Mouse (Mus musculus) hindbrain, embryonic 16.5 days (tissue): ENCODE measurements around the gene Nek4. TPM values are rescaled to one million over a fixed set of nuclear protein-coding genes. Genes with fewer than 3 reads are reported as not detected.

ENCODE experiments used
- ATAC-seq: fragments of 200-750 bp; cut with Nextera tagmentation; 2 replicates; pipeline ENCODE4 v1.8.0; 2017; ENCODE audit warnings: moderate TSS enrichment, moderate library complexity
- H3K27ac ChIP-seq: fragments of 300-500 bp; sonication (generic); 2 replicates; pipeline ENCODE4 v1.5.1; 2014; ENCODE audit warnings: low read depth, mild to moderate bottlenecking, control low read depth, low read length, moderate library complexity
- H3K27me3 ChIP-seq: fragments of 300-500 bp; sonication (generic); replicated peaks from 2 replicates; pipeline ENCODE4 v1.6.1; 2014; ENCODE audit warnings: low read length; ENCODE audit not compliant: control insufficient read depth, insufficient read depth
- H3K36me3 ChIP-seq: fragments of 300-500 bp; sonication (generic); 2 replicates; pipeline ENCODE4 v1.6.1; 2014; ENCODE audit warnings: mild to moderate bottlenecking, low read length, moderate library complexity, mixed read lengths; ENCODE audit not compliant: control insufficient read depth, insufficient read depth
- H3K4me1 ChIP-seq: fragments of 300-500 bp; sonication (generic); 2 replicates; pipeline ENCODE4 v1.6.1; 2014; ENCODE audit warnings: low read depth, low read length; ENCODE audit not compliant: control insufficient read depth, insufficient read depth
- H3K4me2 ChIP-seq: fragments of 300-500 bp; sonication (generic); 2 replicates; pipeline ENCODE4 v1.6.1; 2014; ENCODE audit warnings: mild to moderate bottlenecking, low read length, control low read depth, moderate library complexity
- H3K4me3 ChIP-seq: fragments of 300-500 bp; sonication (generic); 2 replicates; pipeline ENCODE4 v1.5.1; 2014; ENCODE audit warnings: mild to moderate bottlenecking, low read length, control low read depth, moderate library complexity
- H3K9ac ChIP-seq: fragments of 300-500 bp; sonication (generic); 2 replicates; pipeline ENCODE4 v1.6.1; 2014; ENCODE audit warnings: low read depth, mild to moderate bottlenecking, control low read depth, low read length, moderate library complexity
- H3K9me3 ChIP-seq: fragments of 300-500 bp; sonication (generic); 2 replicates; pipeline ENCODE4 v1.6.1; 2014; ENCODE audit warnings: mild to moderate bottlenecking, low read length, moderate library complexity; ENCODE audit not compliant: control insufficient read depth
- WGBS: fragments of 180-500 bp; shearing (Covaris S2); extraction: QIAGEN DNeasy Blood & Tissue Kit; methylation state at CpG from one replicate; pipeline ENCODE4 v1.1.7; 2014; 5-methylcytosine and 5-hydroxymethylcytosine counted together
- polyA plus RNA-seq: library from polyadenylated mRNA; unstranded; fragments of >200 nt; fragmentation: Nextera tagmentation; extraction: Ambion mirVana; gene quantifications from 2 replicates; pipeline ENCODE4 v1.2.1, GENCODE M21; 2015

Gene Nek4
- polyA plus RNA-seq = 15.6 and 16.3 TPM in 2 replicates

DNA sequence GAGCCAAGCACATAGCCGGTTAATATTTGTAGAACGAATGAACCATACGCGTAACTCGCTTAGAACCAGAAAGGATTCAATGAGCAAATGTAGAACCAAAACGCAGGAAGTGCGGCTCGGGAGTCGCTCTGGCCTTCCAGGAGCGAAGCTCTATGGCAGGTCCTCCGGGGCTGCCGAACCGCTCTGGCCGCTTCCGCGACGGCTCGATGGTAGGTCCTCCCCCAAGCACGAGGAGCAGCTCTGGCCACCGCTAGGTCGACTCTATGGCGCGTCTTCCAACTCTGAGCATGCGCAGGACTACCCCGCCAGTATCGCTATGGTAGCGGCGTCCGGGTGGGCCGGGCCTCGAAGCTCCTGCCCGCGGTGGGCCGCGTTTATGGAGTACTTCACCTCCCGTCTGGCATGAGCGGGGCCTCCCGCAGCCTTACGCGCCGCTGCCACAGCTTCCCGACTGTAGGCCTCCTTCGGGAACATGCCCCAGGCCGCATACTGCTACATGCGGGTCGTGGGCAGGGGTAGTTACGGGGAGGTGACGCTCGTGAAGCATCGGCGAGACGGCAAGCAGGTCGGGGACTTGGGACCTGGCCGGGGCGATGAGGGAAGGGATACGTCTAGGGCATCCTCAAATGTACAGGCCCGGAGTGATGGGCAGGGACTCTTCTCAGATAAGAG lies at the start of gene Nek4:
Gene Nek4, plus strand, starts transcription at position 224 of the 672 bp plus-strand sequence.
- H3K9me3 ChIP-seq = no peaks in the 10 kb centered on the region
- H3K27ac ChIP-seq = peak within 1 kb of the TSS; percentile 82
- peak; percentile 100 for ATAC-seq
- H3K4me1 ChIP-seq = peaks cover 7% of the 10 kb centered on the region
- H3K4me2 ChIP-seq = peak within 1 kb of the TSS; percentile 78
- no peaks in the 10 kb centered on the region for H3K27me3 ChIP-seq
- H3K9ac ChIP-seq = peak within 1 kb of the TSS; percentile 88
- WGBS = under 1% methylated on average over 57 of the region's 57 CpGs
- peaks cover 7% of the 10 kb centered on the region; the same call in 1 of the 2 replicates for H3K36me3 ChIP-seq
- peak within 1 kb of the TSS; percentile 79 for H3K4me3 ChIP-seq

DNA sequence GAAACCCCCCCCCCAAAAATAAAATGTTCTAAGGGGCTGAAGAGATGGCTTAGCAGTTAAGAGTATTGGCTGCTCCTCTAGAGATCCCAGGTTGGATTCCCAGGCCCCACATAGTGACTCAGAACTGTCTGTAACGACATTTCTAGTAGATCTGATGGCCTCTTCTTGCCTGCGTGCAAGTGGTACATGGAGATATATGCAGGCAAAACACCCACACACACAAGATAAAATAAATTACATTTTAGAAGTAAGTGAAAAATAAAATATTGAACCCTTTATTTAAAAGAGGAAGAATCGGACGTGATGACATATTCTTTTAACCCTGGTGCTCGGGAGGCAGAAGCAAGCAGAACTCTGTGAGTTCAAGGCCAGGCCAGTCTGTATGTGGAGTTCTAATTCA lies 48.5 kb upstream of the Nek4 start:
- Histone ChIP-seq H3K36me3 (no peaks in the 10 kb centered on the region), H3K4me3 (no peak overlapping the region), H3K4me2 (no peak overlapping the region), H3K9ac (no peak overlapping the region), H3K27ac (no peak overlapping the region), H3K4me1 (no peaks in the 10 kb centered on the region), H3K27me3 (no peaks in the 10 kb centered on the region), H3K9me3 (no peaks in the 10 kb centered on the region)
- 91% methylated on average over 5 of the region's 5 CpGs for WGBS
- no peak for ATAC-seq

DNA sequence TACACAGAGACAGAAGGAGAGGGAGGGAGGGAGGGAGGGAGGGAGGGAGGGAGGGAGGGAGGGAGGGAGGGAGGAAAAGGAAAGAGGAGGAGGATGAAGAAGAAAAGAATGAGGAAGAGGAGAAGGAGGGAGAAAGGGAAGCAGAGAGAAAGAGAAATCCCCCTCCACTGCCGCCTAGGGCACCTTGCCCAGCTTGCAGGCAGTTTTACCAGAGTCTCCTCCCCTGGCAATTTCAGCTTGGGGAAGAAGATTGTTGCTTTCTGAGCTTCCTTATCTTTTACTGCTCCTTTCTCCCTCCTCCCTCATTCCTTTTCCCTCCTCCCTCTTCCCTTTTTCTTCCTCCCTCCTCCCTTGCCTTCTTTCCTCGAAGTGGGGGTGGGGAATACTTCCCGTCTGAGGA lies 48.1 kb upstream of the Nek4 start:
- H3K4me1 ChIP-seq = no peaks in the 10 kb centered on the region
- ATAC-seq = no peak
- no peak overlapping the region for H3K9ac ChIP-seq
- 75% methylated on average over 3 of the region's 3 CpGs for WGBS
- H3K4me3 ChIP-seq = no peak overlapping the region
- no peaks in the 10 kb centered on the region for H3K36me3 ChIP-seq
- H3K27me3 ChIP-seq = no peaks in the 10 kb centered on the region
- no peaks in the 10 kb centered on the region for H3K9me3 ChIP-seq
- no peak overlapping the region for H3K27ac ChIP-seq
- H3K4me2 ChIP-seq = no peak overlapping the region

DNA sequence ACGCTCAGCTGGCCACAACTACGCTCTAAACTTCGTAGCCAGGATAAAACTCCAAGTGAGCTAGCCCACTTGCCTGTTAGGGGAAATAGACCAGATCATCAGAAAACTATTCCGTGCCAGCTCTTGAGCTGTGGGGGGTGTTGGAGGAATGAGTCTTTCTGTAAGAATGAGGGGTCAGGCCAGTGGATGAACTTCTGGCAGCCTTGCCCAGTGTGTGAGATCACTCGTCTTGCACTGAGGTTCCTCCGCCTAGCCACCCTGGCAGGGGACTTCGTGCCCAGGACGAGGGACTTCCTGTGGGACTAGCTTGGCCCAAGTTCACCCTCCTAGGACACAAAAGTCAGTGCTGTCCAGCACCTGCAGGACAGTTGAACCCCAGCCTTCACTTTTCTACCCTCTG lies 46.9 kb upstream of the Nek4 start:
- ATAC-seq = no peak
- Histone ChIP-seq H3K4me1 (no peaks in the 10 kb centered on the region), H3K9ac (no peak overlapping the region), H3K27ac (no peak overlapping the region), H3K4me2 (no peak overlapping the region), H3K36me3 (no peaks in the 10 kb centered on the region), H3K9me3 (no peaks in the 10 kb centered on the region), H3K27me3 (no peaks in the 10 kb centered on the region), H3K4me3 (no peak overlapping the region)
- 72% methylated on average over 8 of the region's 8 CpGs for WGBS

DNA sequence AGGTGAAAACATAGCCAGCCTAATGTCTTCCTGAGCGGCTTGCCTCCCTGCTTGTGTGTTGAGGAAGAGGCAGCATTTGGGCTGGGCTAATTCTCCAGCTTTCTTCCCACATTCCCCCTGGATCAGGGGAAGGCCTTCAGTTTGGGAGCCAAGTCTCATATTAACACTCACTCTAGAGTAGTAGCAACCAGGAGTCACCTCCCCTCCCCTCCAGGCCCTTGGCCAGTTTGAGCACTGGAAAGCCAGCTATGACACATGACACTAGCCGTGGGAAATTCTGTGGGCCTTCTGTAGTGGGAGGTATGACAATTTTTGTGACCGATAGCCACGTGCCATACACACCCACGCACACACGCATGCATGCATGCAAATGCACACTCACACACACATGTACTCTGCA lies 45.2 kb upstream of the Nek4 start:
- H3K36me3 ChIP-seq = no peaks in the 10 kb centered on the region
- H3K4me2 ChIP-seq = no peak overlapping the region
- H3K27ac ChIP-seq = no peak overlapping the region
- no peaks in the 10 kb centered on the region for H3K4me1 ChIP-seq
- no peaks in the 10 kb centered on the region for H3K27me3 ChIP-seq
- H3K9ac ChIP-seq = no peak overlapping the region
- H3K9me3 ChIP-seq = no peaks in the 10 kb centered on the region
- H3K4me3 ChIP-seq = no peak overlapping the region
- ATAC-seq = no peak
- WGBS = 88% methylated on average over 6 of the region's 6 CpGs

DNA sequence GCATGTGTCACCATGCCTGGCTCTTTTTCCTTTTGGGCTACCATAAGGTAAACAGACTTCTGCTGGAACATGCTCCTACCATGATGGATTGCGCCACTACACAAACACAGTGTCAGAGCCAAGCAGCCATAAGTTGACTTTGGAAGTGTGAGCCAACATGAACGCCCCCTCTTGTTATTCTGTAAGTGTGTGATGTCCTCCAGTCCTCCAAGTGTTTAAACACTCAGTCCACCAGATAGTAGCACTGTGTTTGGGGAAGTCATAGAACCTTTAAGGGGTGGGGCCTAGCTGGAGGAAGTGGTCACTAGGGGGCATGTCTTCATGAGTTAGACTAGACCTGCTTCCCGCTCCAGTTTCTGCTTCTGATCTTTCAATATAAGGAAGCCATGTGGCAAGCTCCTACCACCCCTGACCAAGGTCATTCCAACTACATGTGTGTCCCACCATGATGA lies 43.3 kb upstream of the Nek4 start:
- no peak overlapping the region for H3K4me2 ChIP-seq
- 73% methylated on average over 3 of the region's 3 CpGs for WGBS
- H3K4me3 ChIP-seq = no peak overlapping the region
- no peak overlapping the region for H3K27ac ChIP-seq
- no peaks in the 10 kb centered on the region for H3K27me3 ChIP-seq
- no peak for ATAC-seq
- no peaks in the 10 kb centered on the region for H3K9me3 ChIP-seq
- H3K9ac ChIP-seq = no peak overlapping the region
- no peaks in the 10 kb centered on the region for H3K36me3 ChIP-seq
- H3K4me1 ChIP-seq = no peaks in the 10 kb centered on the region

DNA sequence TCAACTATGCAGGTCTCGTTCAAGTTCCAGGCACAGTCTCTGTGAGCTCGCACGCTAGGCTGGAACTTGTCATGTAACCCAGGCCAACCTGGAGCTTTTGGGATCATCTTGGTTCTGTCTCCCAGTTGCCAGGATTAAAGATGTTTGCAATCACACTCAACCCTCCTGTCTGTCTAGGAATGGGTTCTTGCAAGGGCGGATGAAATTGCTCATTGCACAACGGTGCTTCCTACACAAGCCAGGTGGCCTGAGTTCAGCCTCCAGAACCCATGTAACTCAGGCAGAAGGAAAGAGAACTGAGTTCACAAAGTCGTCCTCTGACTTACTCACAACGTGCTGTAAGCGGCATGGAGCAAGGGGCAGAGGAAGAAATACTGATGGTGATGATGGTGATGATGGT lies 40.0 kb upstream of the Nek4 start:
- no peaks in the 10 kb centered on the region for H3K36me3 ChIP-seq
- no peaks in the 10 kb centered on the region for H3K9me3 ChIP-seq
- no peaks in the 10 kb centered on the region for H3K4me1 ChIP-seq
- no peak overlapping the region for H3K4me3 ChIP-seq
- H3K27me3 ChIP-seq = no peaks in the 10 kb centered on the region
- 90% methylated on average over 8 of the region's 8 CpGs for WGBS
- H3K4me2 ChIP-seq = no peak overlapping the region
- H3K27ac ChIP-seq = no peak overlapping the region
- ATAC-seq = no peak
- H3K9ac ChIP-seq = no peak overlapping the region

DNA sequence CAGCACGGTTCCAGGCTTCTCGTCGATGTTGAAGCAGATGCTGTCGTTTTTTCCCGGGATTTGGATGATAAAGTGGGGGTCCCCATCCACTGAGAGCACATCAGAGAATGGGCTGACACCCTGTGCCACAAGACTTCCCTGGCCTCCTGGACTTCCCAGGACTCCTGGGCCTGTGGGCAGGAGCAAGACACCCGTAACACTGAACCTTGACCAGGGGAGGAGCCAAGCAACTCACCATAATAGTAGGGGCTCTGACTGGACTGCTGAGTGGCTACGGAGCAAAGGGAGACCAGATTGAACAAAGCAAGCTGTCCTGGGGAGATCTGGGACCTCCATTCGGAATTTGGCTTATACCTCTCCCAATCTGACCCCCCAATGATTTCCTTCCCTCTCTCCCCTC lies 38.5 kb upstream of the Nek4 start:
- WGBS = 85% methylated on average over 8 of the region's 8 CpGs
- Histone ChIP-seq H3K9me3 (no peaks in the 10 kb centered on the region), H3K4me1 (no peaks in the 10 kb centered on the region), H3K27me3 (no peaks in the 10 kb centered on the region), H3K9ac (no peak overlapping the region), H3K27ac (no peak overlapping the region), H3K4me2 (no peak overlapping the region), H3K4me3 (no peak overlapping the region), H3K36me3 (no peaks in the 10 kb centered on the region)
- no peak for ATAC-seq

DNA sequence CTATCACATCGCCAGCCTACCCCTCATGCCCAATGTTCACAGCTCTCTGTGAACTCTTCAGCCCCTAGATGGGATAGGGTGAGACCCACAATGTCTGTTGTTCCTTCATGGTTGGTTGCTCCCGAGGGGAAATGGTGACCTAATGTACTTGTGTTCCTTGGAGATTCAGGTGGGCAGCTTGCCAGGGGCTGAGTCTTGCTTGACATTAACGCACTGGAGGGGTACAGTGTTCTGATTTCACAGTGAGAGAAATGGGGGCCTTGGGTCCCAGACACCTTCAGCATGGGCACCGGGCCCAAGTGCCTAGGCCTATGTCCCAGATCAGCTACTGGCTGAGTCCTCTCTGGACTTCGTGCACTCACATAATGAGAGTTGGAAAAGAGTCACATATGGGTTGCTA lies 37.8 kb upstream of the Nek4 start:
- H3K36me3 ChIP-seq = no peaks in the 10 kb centered on the region
- H3K4me2 ChIP-seq = no peak overlapping the region
- H3K9ac ChIP-seq = no peak overlapping the region
- WGBS = 80% methylated on average over 5 of the region's 5 CpGs
- ATAC-seq = no peak
- no peak overlapping the region for H3K4me3 ChIP-seq
- no peak overlapping the region for H3K27ac ChIP-seq
- no peaks in the 10 kb centered on the region for H3K9me3 ChIP-seq
- no peaks in the 10 kb centered on the region for H3K27me3 ChIP-seq
- H3K4me1 ChIP-seq = no peaks in the 10 kb centered on the region
